9 mouse cellular contexts compared by ENCODE assay signal in the genomic region with DNA sequence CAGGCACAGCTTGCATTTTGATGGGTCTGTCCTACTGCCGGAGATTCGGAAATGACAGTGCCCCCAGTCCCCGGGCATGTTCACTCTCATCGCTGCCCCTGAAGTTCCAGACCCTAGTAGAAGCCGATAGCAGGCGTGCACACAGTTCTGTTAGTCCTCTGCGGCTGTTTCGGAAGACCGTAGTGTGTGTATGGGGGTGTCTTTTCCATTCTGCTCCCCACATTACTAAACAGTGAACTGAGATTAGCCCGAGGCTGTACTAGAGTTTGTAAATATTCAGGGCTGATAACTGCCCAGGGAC. TPM values are rescaled to one million over a fixed set of nuclear protein-coding genes. Genes with fewer than 3 reads are reported as not detected.
DNase-seq lines count a peak whose midpoint lies in the region; ATAC-seq and TF ChIP-seq lines count a peak whose summit lies in the region.
"Had no signal": no experiment of that assay in that cellular context is flagged by ENCODE, and none has a peak within 500 bp of the region (broad histone marks: within the 10 kb centered on the region; RNA-seq: fewer than 3 reads in every experiment).

No protein-coding gene starts in this region.

- H3K4me3 ChIP-seq in heart, embryonic 16.5 days (ENCODE audit: low read length) = peak overlapping the region; percentile 100
- H3K4me3 ChIP-seq in hindbrain, embryonic 11.5 days (ENCODE audit: low read depth, low read length) = peak overlapping the region; percentile 98
- peak overlapping the region; percentile 95 for H3K4me3 ChIP-seq in midbrain, embryonic 11.5 days (ENCODE audit: low read depth, low read length)

- H3K27ac ChIP-seq in heart, embryonic 16.5 days (ENCODE audit: low read length) = peak overlapping the region; percentile 91
- H3K27ac ChIP-seq in hindbrain, embryonic 11.5 days (ENCODE audit: low read depth, low read length) = peak overlapping the region; percentile 32; the same call in 1 of the 2 replicates
- no peak overlapping the region for H3K27ac ChIP-seq in midbrain, embryonic 11.5 days (ENCODE audit: low read depth, low read length)

- no peak for TF ChIP-seq CTCF in Patski (IDR thresholded peaks at IDR 0.05)

- in situ Hi-C loops in Patski (cut with MboI; ENCODE audit: low pct_unique_long_range_greater_than_20kb) = no loop called here

- H3K4me2 ChIP-seq in heart, embryonic 16.5 days (ENCODE audit: low read depth, low read length) = peak overlapping the region; percentile 79
- H3K4me2 ChIP-seq in hindbrain, embryonic 11.5 days (replicated peaks; ENCODE audit: low read depth, low read length) = peak overlapping the region; percentile 82
- H3K4me2 ChIP-seq in midbrain, embryonic 11.5 days = peak overlapping the region; percentile 81

- peaks cover 11% of the 10 kb centered on the region for H3K4me1 ChIP-seq in heart, embryonic 16.5 days (ENCODE audit: control insufficient read depth, insufficient read depth, low read length)
- 0 out of 2 replicates have a peak, but pooled peaks cover 2% of the 10 kb centered on the region for H3K4me1 ChIP-seq in hindbrain, embryonic 11.5 days (replicated peaks; ENCODE audit: control insufficient read depth, insufficient read depth, low read length)
- peaks cover 10% of the 10 kb centered on the region for H3K4me1 ChIP-seq in midbrain, embryonic 11.5 days (ENCODE audit: control insufficient read depth, insufficient read depth, low read length)

- intact Hi-C loops in heart, postnatal 36 days (cut with DNase I) = loop anchor here (2.0 kb wide), 1 partner anchor 71 kb away; a partner anchor contains a TSS
- intact Hi-C loops in left cerebral cortex, postnatal 14 days (cut with DNase I) = no loop called here
- intact Hi-C loops in left cerebral cortex, postnatal 4 days (cut with DNase I) = no loop called here

- 0 out of 2 replicates have a peak, but pooled peaks have one; percentile 21 for ATAC-seq in heart, embryonic 16.5 days (replicated peaks; ENCODE audit: extremely low read depth, insufficient read depth, low FRiP score)
- peak; percentile 26 for ATAC-seq in Patski
- ATAC-seq in hindbrain, embryonic 11.5 days (ENCODE audit: low FRiP score) = 0 out of 2 replicates have a peak, but pooled peaks have one; percentile 49
- ATAC-seq in midbrain, embryonic 11.5 days (ENCODE audit: low FRiP score) = peak; percentile 68

- H3K36me3 ChIP-seq in heart, embryonic 16.5 days (ENCODE audit: control insufficient read depth, insufficient read depth) = peaks cover 16% of the 10 kb centered on the region; the same call in 1 of the 2 replicates
- H3K36me3 ChIP-seq in hindbrain, embryonic 11.5 days (ENCODE audit: control insufficient read depth, insufficient read depth, low read length) = no peaks in the 10 kb centered on the region
- 0 out of 2 replicates have a peak, but pooled peaks cover 5% of the 10 kb centered on the region for H3K36me3 ChIP-seq in midbrain, embryonic 11.5 days (ENCODE audit: control insufficient read depth, insufficient read depth, low read length)

- DNase-seq in heart, postnatal 36 days = no peak
- no peak for DNase-seq in Patski (ENCODE audit: low read depth, low spot score)
- DNase-seq in hindbrain, embryonic 11.5 days (ENCODE audit: low spot score) = no peak
- no peak for DNase-seq in midbrain, embryonic 11.5 days (ENCODE audit: low spot score, missing footprints)
- DNase-seq in layer of hippocampus, postnatal 36 days = no peak
- no peak for DNase-seq in left cerebral cortex, postnatal 14 days (ENCODE audit: low spot score in 2 of 2)
- no peak for DNase-seq in left cerebral cortex, postnatal 4 days

- no peaks in the 10 kb centered on the region for H3K9me3 ChIP-seq in heart, embryonic 16.5 days (replicated peaks; ENCODE audit: control insufficient read depth, low read length)
- H3K9me3 ChIP-seq in hindbrain, embryonic 11.5 days (ENCODE audit: control insufficient read depth, low read length) = no peaks in the 10 kb centered on the region
- H3K9me3 ChIP-seq in midbrain, embryonic 11.5 days (ENCODE audit: control insufficient read depth, low read length) = no peaks in the 10 kb centered on the region

- 1% methylated on average over 10 of the region's 10 CpGs for WGBS in heart, embryonic 16.5 days
- WGBS in hindbrain, embryonic 11.5 days = 5% methylated on average over 10 of the region's 10 CpGs
- 5% methylated on average over 10 of the region's 10 CpGs for WGBS in midbrain, embryonic 11.5 days

- H3K9ac ChIP-seq in heart, embryonic 16.5 days (ENCODE audit: low read length) = peak overlapping the region; percentile 98
- peak overlapping the region; percentile 67 for H3K9ac ChIP-seq in hindbrain, embryonic 11.5 days (ENCODE audit: low read depth, low read length)
- peak overlapping the region; percentile 80 for H3K9ac ChIP-seq in midbrain, embryonic 11.5 days (ENCODE audit: low read length)

- H3K27me3 ChIP-seq in heart, embryonic 16.5 days (ENCODE audit: control insufficient read depth, insufficient read depth, low read length) = no peaks in the 10 kb centered on the region
- no peaks in the 10 kb centered on the region for H3K27me3 ChIP-seq in Patski
- no peaks in the 10 kb centered on the region for H3K27me3 ChIP-seq in hindbrain, embryonic 11.5 days (ENCODE audit: control insufficient read depth, insufficient read depth, low read length)
- H3K27me3 ChIP-seq in midbrain, embryonic 11.5 days (ENCODE audit: control insufficient read depth, insufficient read depth, low read length) = no peaks in the 10 kb centered on the region

- CTCF ChIA-PET in Patski (lab: Charles Lee) = interaction anchor here (1.1 to 1.6 kb wide), 5 partner anchors 10 to 46 kb away, joined by 3 to 6 read pairs (median 4); no protein-coding TSS in a partner anchor

- POLR2A ChIA-PET in Patski (lab: Charles Lee) = interaction anchor here (0.6 to 1.7 kb wide), 4 partner anchors 37 to 71 kb away, joined by 3 to 5 read pairs (median 3); no protein-coding TSS in a partner anchor

RNA-seq across cellular contexts. Expression of a gene that starts 0.6 kb away (rescaled TPM):
- polyA plus RNA-seq in heart, embryonic 16.5 days (2015; fragmentation: Nextera tagmentation; extraction: Ambion mirVana) = 20.3 and 21.6 TPM in 2 replicates
- total RNA-seq in heart, postnatal 36 days (2021) = 10 to 100 TPM; 11.2 TPM
- 16.6 TPM for polyA plus RNA-seq in Patski (2021)
- 50.1 and 52.3 TPM in 2 replicates for polyA plus RNA-seq in hindbrain, embryonic 11.5 days (2014; fragmentation: Nextera tagmentation; extraction: Ambion mirVana)
- polyA plus RNA-seq in midbrain, embryonic 11.5 days (2014; fragmentation: Nextera tagmentation; extraction: Ambion mirVana) = 54.2 and 61.7 TPM in 2 replicates
- total RNA-seq in layer of hippocampus, postnatal 36 days (2021) = 10 to 100 TPM; 21.8 to 22.2 TPM
- 10 to 100 TPM; 18.3 to 22.8 TPM for total RNA-seq in left cerebral cortex, postnatal 14 days (2021)
- 10 to 100 TPM; 27.6 to 28.9 TPM for total RNA-seq in left cerebral cortex, postnatal 4 days (2021)

RNA-seq across cellular contexts. Expression of a gene that starts 33.3 kb away (rescaled TPM):
- polyA plus RNA-seq in heart, embryonic 16.5 days (2015; fragmentation: Nextera tagmentation; extraction: Ambion mirVana) = 17.1 and 19.0 TPM in 2 replicates
- 10 to 100 TPM; 43.2 to 52.8 TPM for total RNA-seq in heart, postnatal 36 days (2021)
- polyA plus RNA-seq in Patski (2021) = 19.6 TPM
- polyA plus RNA-seq in hindbrain, embryonic 11.5 days (2014; fragmentation: Nextera tagmentation; extraction: Ambion mirVana) = 17.5 and 18.3 TPM in 2 replicates
- 18.3 and 19.1 TPM in 2 replicates for polyA plus RNA-seq in midbrain, embryonic 11.5 days (2014; fragmentation: Nextera tagmentation; extraction: Ambion mirVana)
- total RNA-seq in layer of hippocampus, postnatal 36 days (2021) = 10 to 100 TPM; 18.5 to 18.8 TPM
- 10 to 100 TPM; 14.0 to 15.9 TPM for total RNA-seq in left cerebral cortex, postnatal 14 days (2021)
- total RNA-seq in left cerebral cortex, postnatal 4 days (2021) = 10 to 100 TPM; 22.7 to 23.0 TPM

RNA-seq across cellular contexts. Expression of a gene that starts 55.1 kb away (rescaled TPM):
- polyA plus RNA-seq in heart, embryonic 16.5 days (2015; fragmentation: Nextera tagmentation; extraction: Ambion mirVana) = 195 and 247 TPM in 2 replicates
- total RNA-seq in heart, postnatal 36 days (2021) = 100 to 1,000 TPM; 656 to 855 TPM
- polyA plus RNA-seq in Patski (2021) = 0.12 TPM
- polyA plus RNA-seq in hindbrain, embryonic 11.5 days (2014; fragmentation: Nextera tagmentation; extraction: Ambion mirVana) = 5.2 and 10.6 TPM in 2 replicates
- polyA plus RNA-seq in midbrain, embryonic 11.5 days (2014; fragmentation: Nextera tagmentation; extraction: Ambion mirVana) = 0.17 TPM in 1 of 2 replicates, not detected in the other
- total RNA-seq in layer of hippocampus, postnatal 36 days (2021) = 1 to 10 TPM; 6.4 to 7.6 TPM
- 10 to 100 TPM in 1 of 2 experiments, 1 to 10 TPM in 1; 9.3 to 11.5 TPM for total RNA-seq in left cerebral cortex, postnatal 14 days (2021)
- total RNA-seq in left cerebral cortex, postnatal 4 days (2021) = 1 to 10 TPM; 5.5 to 7.1 TPM
- total RNA-seq: hematopoietic stem cell, adult 5-6 weeks had no signal

Comparison
In these comparisons a context has a peak if more than half of its experiments do, and no peak if none do; other contexts are left out.
1. RNA of a gene that starts 55.1 kb away (total RNA-seq): 656 to 855 TPM in heart, postnatal 36 days; 9.3 to 11.5 TPM in left cerebral cortex, postnatal 14 days, 6.4 to 7.6 TPM in layer of hippocampus, postnatal 36 days and 5.5 to 7.1 TPM in left cerebral cortex, postnatal 4 days; every median in the first group is over 10 times any median in the second.
2. Peak in every context shown above with its lines, with median percentiles within 50 percentile points of each other: ATAC-seq, H3K4me2 ChIP-seq, H3K4me3 ChIP-seq and H3K9ac ChIP-seq.